Mouse (Mus musculus): ENCODE data around the gene Gm28047.

The Gm28047 gene

GRCm38 (mm10) chr15:102546677-102547427 lies 78.0 kb downstream of the Gm28047 start:
- peak; percentile 53 to 62 for DNase-seq

- DNase-seq = no peak
Measured at GRCm38 (mm10) chr15:102546246-102546645, 78.6 kb downstream of the Gm28047 start.

DNA sequence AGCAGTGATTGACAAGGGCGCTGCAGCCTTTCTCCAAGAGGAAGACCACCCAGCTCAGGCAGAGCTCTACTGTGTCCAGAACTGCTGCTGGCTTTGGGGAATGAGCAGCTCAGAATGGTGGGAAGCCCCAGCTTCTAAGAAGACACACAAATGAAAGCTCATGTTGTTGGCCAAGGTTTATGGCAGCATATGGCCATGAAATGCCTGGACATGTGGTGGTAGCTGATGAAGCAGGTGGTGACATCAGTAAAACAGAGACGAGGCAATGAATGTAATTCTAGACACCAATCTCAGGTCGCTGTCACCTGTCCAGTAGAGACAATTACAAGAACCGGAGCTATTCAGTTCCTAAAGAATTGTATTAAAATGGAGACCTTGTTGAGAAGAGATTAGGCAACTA lies 80.1 kb downstream of the Gm28047 start:
- no peak for DNase-seq

- DNase-seq = no peak
Measured at GRCm38 (mm10) chr15:102533926-102534325, 90.9 kb downstream of the Gm28047 start.

DNA sequence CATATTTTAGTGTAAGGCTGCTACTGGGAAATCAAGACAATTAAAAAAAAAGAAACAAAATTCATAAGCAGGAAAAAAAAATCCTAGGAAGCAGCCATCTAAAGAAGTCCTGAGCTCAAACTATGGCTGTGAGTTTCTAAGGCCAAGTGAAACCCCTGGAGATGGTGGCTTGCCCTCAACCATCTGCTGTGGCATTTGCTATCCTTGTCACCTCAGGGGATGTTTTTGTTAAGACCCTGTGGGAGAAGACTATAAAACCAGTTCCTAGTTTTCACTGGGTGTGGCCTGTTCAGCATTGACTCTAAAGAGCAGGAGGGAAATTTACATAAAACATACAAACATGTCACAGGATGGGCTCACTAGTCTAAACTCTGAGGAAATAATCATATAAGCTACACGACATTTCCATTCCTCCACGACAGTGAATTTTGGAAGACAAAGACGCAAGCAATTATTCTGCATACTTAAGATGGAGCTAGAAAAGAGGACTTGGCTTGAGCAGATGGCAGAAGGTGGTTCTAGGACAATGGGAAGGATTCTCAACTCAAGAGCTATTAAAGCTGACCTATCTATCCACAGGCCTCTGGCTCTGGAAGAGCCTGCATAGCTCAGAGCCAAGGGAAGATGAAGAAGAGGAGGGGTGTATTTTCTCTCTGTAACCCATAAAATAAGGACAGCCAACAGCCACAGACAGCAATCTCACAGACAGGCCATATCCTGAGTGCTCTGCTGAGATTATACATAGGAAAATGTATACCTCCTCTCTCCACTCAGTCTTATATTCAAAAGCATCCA lies 92.6 kb downstream of the Gm28047 start:
- DNase-seq = no peak

GRCm38 (mm10) chr15:102531586-102531985 lies 93.3 kb downstream of the Gm28047 start:
- no peak for DNase-seq

GRCm38 (mm10) chr15:102530566-102530965 lies 94.3 kb downstream of the Gm28047 start:
- no peak for DNase-seq

DNA sequence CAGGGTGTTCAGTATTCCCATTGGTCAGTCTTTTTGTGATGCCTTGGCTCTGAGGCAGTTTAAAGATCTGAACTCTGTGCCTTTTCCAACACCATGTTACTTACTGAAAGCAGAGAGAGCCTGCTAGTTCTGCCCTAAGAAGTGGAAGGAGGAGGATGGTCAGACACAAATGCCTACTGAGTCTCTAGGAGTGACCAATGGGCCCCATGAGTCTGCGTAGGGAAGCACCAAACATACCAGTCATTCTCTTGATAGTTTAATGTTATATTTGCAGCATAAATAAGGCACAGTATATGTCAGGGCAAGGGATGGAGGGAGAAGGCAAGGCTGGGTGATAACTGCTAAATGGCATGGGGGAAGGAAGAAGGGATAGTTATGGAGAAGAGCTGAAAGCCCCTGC lies 96.5 kb downstream of the Gm28047 start:
- no peak for DNase-seq

- peak in 1 of 2 experiments; percentile 52 for DNase-seq
Measured at GRCm38 (mm10) chr15:102527936-102528335, 96.9 kb downstream of the Gm28047 start.

DNA sequence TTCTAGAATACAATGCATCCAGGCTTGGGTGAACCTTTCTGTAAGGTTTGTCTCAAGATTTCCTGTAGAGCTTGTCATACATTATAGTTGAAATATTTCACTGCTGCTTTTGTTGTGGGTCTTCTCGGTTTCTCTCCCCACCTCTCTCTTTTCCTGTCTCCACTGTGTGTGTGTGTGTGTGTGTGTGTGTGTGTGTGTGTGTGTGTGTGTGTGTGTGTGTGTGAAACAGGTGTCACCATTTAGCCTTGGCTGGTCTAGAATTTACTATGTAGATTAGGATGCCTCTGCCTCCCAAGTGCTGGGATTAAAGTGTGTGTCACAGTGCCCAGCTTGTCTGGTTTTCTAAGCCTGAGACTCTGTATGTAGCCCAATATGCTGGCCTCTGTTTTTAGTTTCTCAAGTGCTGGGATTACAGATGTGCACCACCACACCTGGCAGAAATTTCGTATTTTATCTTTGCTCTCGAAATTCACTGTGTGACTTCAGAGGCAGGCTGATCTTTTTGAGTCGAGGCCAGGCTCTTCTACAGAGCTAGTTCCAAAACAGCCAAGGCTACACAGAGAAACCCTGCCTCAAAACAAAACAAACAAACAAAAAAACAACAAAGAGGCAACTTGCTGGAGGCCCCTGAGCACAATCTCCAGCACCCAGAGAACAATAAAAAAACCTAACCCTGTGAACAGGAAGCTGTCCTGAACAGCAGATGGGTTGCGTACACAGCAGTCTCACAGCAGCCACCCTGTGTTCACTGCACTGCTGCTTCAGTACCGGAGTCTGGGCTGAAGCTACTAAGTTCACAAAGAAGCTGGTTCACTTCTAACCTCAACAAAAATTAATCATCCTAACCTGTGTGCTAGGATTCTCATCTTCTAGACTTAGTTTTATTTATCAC lies 98.5 kb downstream of the Gm28047 start:
- DNase-seq = no peak

GRCm38 (mm10) chr15:102524892-102525485 lies 99.9 kb downstream of the Gm28047 start, which contains the start of gene Npff:
TSS of gene Npff (minus strand) at chr15:102524942.
- peak; percentile 63 to 85 for DNase-seq

GRCm38 (mm10) chr15:102521480-102521879 lies 103.4 kb downstream of the Gm28047 start:
- no peak for DNase-seq

- no peak for DNase-seq
Measured at GRCm38 (mm10) chr15:102520416-102520815, 104.5 kb downstream of the Gm28047 start.

GRCm38 (mm10) chr15:102519211-102520141 lies 105.4 kb downstream of the Gm28047 start:
- DNase-seq = no peak

GRCm38 (mm10) chr15:102518859-102519201 lies 106.0 kb downstream of the Gm28047 start:
- no peak for DNase-seq

GRCm38 (mm10) chr15:102517976-102518858 lies 106.7 kb downstream of the Gm28047 start, which contains the start of gene Tarbp2:
TSS of gene Tarbp2 (plus strand) at chr15:102518192.
- peak; percentile 99 to 100 for DNase-seq

GRCm38 (mm10) chr15:102517631-102517975 lies 107.3 kb downstream of the Gm28047 start:
- no peak for DNase-seq

DNA sequence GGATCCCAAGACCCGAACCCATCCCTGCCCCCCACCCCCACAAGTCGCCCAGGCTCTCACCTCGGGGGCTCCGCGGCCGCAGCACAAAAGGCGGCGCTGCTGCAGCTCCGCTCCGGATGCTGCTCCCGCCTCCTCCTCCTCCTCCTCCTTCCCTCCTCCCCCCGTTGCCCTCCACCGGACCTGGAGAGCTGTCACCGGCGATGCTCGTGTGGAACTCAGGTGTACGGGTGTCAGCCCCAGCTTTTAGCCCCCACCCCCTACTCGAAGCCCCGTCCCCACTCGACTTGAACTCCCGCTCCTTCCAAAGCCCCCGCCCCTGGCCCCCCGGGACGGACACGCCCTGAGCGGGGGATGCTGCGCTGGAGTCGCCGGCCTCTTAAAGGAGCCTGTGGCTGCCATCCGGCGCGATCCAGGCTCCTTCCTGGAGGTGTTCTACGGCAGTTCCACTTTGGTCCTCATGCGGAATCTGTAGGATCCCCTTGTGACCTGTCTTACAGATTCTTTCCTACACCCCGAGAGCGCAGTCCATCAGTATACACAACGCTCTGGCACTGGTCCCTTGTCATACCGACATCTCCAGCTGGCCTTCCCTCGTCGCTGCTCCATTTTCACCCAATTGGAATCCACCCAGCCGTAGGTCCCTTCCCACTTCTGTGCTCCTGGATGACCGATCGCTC lies 108.0 kb downstream of the Gm28047 start, which contains the start of gene Map3k12:
TSS of gene Map3k12 (minus strand) at position 337 of the 677 bp plus-strand sequence.
- DNase-seq = peak; percentile 66 to 81

- DNase-seq = no peak
Measured at GRCm38 (mm10) chr15:102516293-102516692, 108.6 kb downstream of the Gm28047 start.

DNA sequence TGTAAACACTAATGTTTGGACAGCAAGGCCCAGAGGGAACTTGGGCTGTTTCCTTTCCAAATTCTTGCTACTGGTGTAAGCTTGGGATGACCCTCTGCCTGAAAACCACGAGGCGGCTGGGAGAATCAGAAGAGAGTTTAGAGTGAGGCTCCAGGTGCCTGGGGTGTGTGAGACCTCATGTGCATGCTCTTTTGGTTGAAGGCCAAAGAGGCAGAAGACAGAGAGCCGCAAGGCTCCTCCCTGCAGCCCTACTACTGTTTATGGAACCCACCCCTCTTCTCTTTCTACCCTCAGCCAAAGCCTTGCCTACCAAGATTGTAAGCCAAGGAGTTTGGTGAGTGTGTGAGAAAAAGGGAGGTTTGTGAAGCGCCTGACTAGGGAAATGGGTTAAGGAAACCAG lies 109.1 kb downstream of the Gm28047 start:
- DNase-seq = no peak
